Mouse (Mus musculus): ENCODE measurements at regions not wholly inside any gene's neighbourhood (a gene's known extent, or its start where the extent isn't known, plus 50 kb on each side); places are given as distances from the start of the nearest gene placed in this dataset.

DNA sequence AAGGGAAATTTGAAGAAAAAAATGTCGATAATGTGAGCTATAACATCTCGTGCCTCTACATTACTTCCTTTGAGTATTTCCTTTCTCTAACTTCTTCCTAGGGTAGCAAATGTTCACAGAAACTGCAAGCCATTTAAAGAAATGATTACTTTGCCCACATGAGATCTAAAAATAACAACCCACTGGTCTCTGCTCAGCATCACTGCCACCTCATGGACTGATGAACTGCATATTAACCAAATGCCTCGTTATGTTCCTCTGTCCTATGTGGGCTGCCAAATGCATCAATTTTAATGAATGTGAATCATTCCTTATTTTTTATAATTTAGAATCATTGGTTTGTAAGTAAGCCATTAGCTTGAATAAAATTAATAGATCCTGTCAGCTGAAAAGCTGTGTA is 590.0 kb upstream of the Nr3c2 start:
- DNase-seq (ENCODE audit: low read depth): no peak

GRCm38 (mm10) chr8:76328540-76328939 is 570.7 kb upstream of the Nr3c2 start:
- no peak for DNase-seq (ENCODE audit: low read depth)

DNA sequence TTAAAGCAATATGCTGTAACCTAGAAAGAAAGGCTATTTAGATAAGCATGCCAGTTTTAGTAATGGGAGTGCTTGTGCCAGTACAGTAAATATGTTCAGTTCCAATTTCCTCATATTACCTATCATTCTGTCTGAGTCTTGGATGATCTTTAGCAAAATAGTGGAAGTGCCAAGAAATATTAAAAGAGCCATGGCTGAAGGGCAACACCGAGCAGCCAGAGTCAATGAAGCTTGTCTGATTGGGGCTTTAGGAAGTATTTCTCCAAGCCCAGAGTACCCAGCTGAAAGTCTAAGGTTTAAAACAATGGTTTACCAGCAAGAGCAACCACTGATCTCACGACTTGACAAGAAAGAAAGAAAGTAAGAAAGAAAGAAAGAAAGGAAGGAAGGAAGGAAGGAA is 556.2 kb upstream of the Nr3c2 start:
- DNase-seq (ENCODE audit: low read depth): no peak

- DNase-seq (ENCODE audit: low read depth): no peak
Measured at GRCm38 (mm10) chr8:76346150-76346549, 553.1 kb upstream of the Nr3c2 start.

GRCm38 (mm10) chr8:76346832-76347231 is 552.4 kb upstream of the Nr3c2 start:
- no peak for DNase-seq (ENCODE audit: low read depth)

- no peak for DNase-seq (ENCODE audit: low read depth)
Measured at GRCm38 (mm10) chr8:76374314-76374713, 524.9 kb upstream of the Nr3c2 start.

- DNase-seq (ENCODE audit: low read depth): no peak
Measured at GRCm38 (mm10) chr8:76377711-76378110, 521.5 kb upstream of the Nr3c2 start.

- no peak for DNase-seq (ENCODE audit: low read depth)
Measured at GRCm38 (mm10) chr8:76381643-76382042, 517.6 kb upstream of the Nr3c2 start.

GRCm38 (mm10) chr8:76383583-76384281 is 515.5 kb upstream of the Nr3c2 start:
- DNase-seq (ENCODE audit: low read depth): no peak

- DNase-seq (ENCODE audit: low read depth): no peak
Measured at GRCm38 (mm10) chr8:76384282-76384637, 515.0 kb upstream of the Nr3c2 start.

DNA sequence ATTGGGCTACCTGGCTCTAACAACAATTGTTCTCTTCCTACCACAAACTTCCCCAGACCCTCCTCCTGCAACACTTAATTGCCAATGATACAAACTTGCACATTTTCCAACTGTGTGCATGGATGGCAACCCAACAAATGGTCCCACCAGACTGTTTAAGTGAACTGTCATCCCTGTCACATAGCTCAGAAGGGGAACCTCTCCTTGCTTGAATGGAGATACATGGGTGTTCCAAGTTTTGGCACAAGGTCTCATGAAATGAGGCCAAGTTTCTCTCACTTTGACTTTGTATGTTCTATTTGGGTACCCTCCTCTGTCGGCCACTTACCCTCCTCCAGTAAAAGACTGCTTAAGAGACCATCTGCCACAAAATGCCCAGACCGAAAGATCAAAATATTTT is 507.2 kb upstream of the Nr3c2 start:
- no peak for DNase-seq (ENCODE audit: low read depth)

GRCm38 (mm10) chr8:76422459-76422858 is 476.8 kb upstream of the Nr3c2 start:
- no peak for DNase-seq (ENCODE audit: low read depth)

GRCm38 (mm10) chr8:76422861-76423532 is 476.2 kb upstream of the Nr3c2 start:
- no peak for DNase-seq (ENCODE audit: low read depth)

DNA sequence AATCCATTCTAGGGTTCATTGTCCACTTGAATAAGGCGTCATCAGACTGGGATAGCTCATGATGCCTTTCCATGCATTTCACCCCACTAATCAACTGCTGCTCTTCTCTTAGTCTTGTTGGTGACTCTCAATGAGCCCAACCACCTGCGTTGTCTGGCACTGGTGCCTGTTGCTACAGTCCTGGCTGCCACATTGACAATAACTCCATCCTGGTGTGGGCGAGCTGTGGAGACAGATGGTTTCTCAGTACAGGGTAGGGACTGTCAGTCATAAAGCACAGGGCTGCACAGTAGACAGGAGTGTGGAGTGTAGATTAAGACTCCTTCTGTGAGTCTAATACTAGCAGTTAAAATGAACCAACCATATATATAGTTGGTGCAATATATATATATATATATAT is 469.4 kb upstream of the Nr3c2 start:
- no peak for DNase-seq (ENCODE audit: low read depth)

DNA sequence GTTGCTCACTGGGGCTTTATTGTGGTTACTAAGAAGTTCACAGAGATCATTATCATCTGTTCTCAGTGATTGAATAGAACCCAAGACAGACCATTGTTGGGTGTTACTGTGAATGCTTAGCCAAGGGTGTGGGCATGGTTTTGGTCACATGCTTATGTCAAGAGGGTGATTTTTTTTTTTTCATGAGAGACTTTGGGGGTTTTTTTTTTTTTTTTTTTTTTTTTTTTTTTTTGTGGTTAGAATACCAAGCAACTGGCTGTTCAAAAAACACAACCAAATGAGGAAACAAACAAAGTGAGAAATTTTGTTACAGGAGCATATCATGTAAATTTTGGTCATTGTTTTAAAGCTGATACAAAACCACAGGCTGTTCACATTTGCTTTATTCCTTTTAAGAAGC is 466.4 kb upstream of the Nr3c2 start:
- DNase-seq (ENCODE audit: low read depth): no peak

- no peak for DNase-seq (ENCODE audit: low read depth)
Measured at GRCm38 (mm10) chr8:76437951-76438350, 461.3 kb upstream of the Nr3c2 start.

GRCm38 (mm10) chr8:76474464-76475208 is 424.6 kb upstream of the Nr3c2 start:
- DNase-seq (ENCODE audit: low read depth): no peak

- DNase-seq (ENCODE audit: low read depth): no peak
Measured at GRCm38 (mm10) chr8:76478966-76479365, 420.3 kb upstream of the Nr3c2 start.

GRCm38 (mm10) chr8:76503621-76504020 is 395.6 kb upstream of the Nr3c2 start:
- no peak for DNase-seq (ENCODE audit: low read depth)

DNA sequence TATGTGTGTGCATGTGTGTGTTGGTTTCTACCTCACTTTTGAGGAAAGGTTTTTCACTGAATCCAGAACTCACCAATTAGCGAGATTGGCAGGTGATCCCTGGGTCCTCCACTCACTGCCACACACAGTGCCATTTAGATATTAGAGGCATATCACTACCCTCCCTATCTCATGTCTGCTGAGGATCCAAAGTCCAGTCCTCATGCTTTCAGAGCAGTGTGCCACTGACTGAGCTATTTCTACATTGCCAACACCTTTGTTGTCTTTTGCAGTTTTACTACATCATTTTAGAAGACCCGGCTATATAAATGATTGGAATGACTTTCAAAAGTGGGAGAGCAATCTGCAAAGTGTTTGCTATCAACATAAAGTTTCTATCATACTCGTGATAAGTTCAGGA is 392.0 kb upstream of the Nr3c2 start:
- DNase-seq (ENCODE audit: low read depth): no peak

DNA sequence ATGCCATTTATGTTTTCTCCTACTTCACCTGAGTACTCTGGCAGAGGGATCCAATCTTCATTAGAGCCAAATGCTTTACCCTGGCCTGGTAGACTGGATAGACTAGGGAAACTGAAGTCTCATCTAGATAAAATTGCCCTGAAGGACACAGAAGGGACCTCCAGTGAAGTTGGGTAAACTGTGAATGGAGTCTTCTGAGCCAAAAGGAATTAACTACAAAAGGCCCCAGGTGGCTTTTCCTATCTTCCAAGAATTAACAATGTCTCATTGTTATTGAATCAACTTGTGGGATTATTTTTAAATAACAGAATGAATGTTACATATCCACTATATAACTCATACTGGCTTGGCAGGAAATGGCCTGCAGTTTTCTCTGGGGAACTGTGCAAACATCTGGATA is 390.0 kb upstream of the Nr3c2 start:
- no peak for DNase-seq (ENCODE audit: low read depth)

DNA sequence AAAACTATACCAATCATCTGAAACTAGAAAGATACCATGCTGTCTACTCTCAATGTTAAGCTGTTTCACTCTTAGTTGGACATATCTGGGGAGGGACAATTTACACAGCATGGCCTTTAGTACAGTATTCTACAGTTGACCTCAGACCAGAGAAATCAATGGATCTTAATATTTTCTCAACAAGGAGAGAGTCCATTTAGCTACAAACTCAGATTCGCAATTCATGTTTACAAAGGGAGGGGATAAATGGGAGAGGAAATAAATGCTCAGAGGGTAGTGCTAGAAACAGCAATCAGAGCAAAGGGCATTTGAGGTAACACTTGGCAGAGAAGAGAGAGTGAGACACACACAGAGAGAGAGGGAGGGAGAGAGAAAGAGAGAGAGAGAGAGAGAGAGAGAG is 385.1 kb upstream of the Nr3c2 start:
- no peak for DNase-seq (ENCODE audit: low read depth)

GRCm38 (mm10) chr8:76538806-76539480 is 360.3 kb upstream of the Nr3c2 start:
- no peak for DNase-seq (ENCODE audit: low read depth)

Measured in fibroblast of lung, adult 2 months (primary cell).